Mouse (Mus musculus) gastrocnemius, adult 8-10 months (tissue): ENCODE data around the gene Ccer2. TPM values are rescaled to one million over a fixed set of nuclear protein-coding genes. Genes with fewer than 3 reads are reported as not detected.

Source experiments
- DNase-seq, 2 experiments: peaks; one replicate each; pipeline ENCODE4 v3.0.0; 2022; ENCODE audit warnings: low spot score in 2 of 2
- total RNA-seq, 4 experiments: library from RNA; stranded (reverse); gene quantifications; 2 replicates each; pipeline ENCODE4 v1.2.4; 2022

Ccer2 gene
- total RNA-seq, 4 experiments from 2014 or later: not detected

GRCm38 (mm10) chr7:28749935-28750334 lies 6.0 kb upstream of the Ccer2 start:
- no peak for DNase-seq

- no peak for DNase-seq
These were observed 2.6 kb downstream of the Ccer2 start for GRCm38 (mm10) chr7:28758623-28759022.

- no peak for DNase-seq
These were observed 5.9 kb downstream of the Ccer2 start for GRCm38 (mm10) chr7:28761907-28762306.

- no peak for DNase-seq
These were observed 9.2 kb downstream of the Ccer2 start for GRCm38 (mm10) chr7:28765211-28765610.

- DNase-seq: peak; percentile 98 to 99
These were observed 10.4 kb downstream of the Ccer2 start, which contains the start of gene Sirt2 for GRCm38 (mm10) chr7:28766173-28766879. Sirt2 (plus strand) TSS chr7:28766735.

- DNase-seq: no peak
These were observed 10.9 kb downstream of the Ccer2 start for GRCm38 (mm10) chr7:28766910-28767309.

GRCm38 (mm10) chr7:28767462-28767965 lies 11.5 kb downstream of the Ccer2 start, which contains the start of gene Nfkbib:
Nfkbib (minus strand) TSS chr7:28767512.
- no peak for DNase-seq

- DNase-seq: no peak
These were observed 13.5 kb downstream of the Ccer2 start for GRCm38 (mm10) chr7:28769414-28769958.

- no peak for DNase-seq
These were observed 14.3 kb downstream of the Ccer2 start for GRCm38 (mm10) chr7:28770309-28770708.

- DNase-seq: no peak
These were observed 15.9 kb downstream of the Ccer2 start for GRCm38 (mm10) chr7:28771867-28772266.

GRCm38 (mm10) chr7:28773163-28773562 lies 17.2 kb downstream of the Ccer2 start:
- no peak for DNase-seq

- no peak for DNase-seq
These were observed 18.2 kb downstream of the Ccer2 start for GRCm38 (mm10) chr7:28774164-28774563.

GRCm38 (mm10) chr7:28775129-28775528 lies 19.2 kb downstream of the Ccer2 start:
- no peak for DNase-seq

GRCm38 (mm10) chr7:28778825-28779224 lies 22.9 kb downstream of the Ccer2 start:
- no peak for DNase-seq

- peak; percentile 83 to 89 for DNase-seq
These were observed 24.2 kb downstream of the Ccer2 start for GRCm38 (mm10) chr7:28780067-28780658.

GRCm38 (mm10) chr7:28780857-28781256 lies 24.9 kb downstream of the Ccer2 start:
- DNase-seq: peak in 1 of 2 experiments; percentile 21

- no peak for DNase-seq
These were observed 25.3 kb downstream of the Ccer2 start for GRCm38 (mm10) chr7:28781261-28781663.

- no peak for DNase-seq
These were observed 29.2 kb downstream of the Ccer2 start for GRCm38 (mm10) chr7:28785161-28785560.

- DNase-seq: no peak
These were observed 31.9 kb downstream of the Ccer2 start for GRCm38 (mm10) chr7:28787884-28788283.

- DNase-seq: no peak
These were observed 32.6 kb downstream of the Ccer2 start, which contains the start of gene Rinl for GRCm38 (mm10) chr7:28788307-28789195. Rinl (plus strand) TSS chr7:28788969.

GRCm38 (mm10) chr7:28789235-28789634 lies 33.3 kb downstream of the Ccer2 start:
- DNase-seq: no peak
